Mouse (Mus musculus): Measurements from ENCODE around the gene Cd180.

Cd180 gene

DNA sequence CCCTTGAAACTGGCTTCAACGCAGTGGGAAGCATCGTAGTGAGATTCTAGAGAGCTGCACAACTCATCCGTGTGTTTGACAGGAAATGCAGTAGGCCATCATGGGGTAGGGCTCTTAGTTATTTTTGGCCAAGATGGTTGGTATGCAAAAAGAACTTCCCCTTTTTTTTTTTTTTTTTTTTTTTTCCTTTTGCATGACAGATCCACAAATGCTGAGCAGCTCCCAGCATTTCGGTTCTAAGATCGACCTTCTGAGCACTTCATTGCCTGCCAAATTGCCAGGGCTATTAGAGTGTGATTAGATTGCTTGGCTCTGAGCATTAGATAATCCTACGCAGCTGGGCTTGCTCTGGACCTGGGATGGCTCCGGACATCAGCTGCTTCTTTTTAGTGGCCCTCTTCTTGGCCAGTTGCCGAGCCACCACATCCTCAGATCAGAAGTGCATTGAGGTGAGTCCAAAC, at the start of gene Cd180:
TSS of gene Cd180 (plus strand) at position 218 of the 461 bp plus-strand sequence.
- peak; percentile 28 for DNase-seq (ENCODE audit: low read depth, low spot score)

- DNase-seq (ENCODE audit: low read depth, low spot score) = no peak
These were observed 49.0 kb upstream of the Cd180 start for GRCm38 (mm10) chr13:102644344-102644743.

GRCm38 (mm10) chr13:102644789-102645551, 48.4 kb upstream of the Cd180 start:
- DNase-seq (ENCODE audit: low read depth, low spot score) = peak; percentile 70

- DNase-seq (ENCODE audit: low read depth, low spot score) = peak; percentile 41
These were observed 47.0 kb upstream of the Cd180 start for GRCm38 (mm10) chr13:102646271-102646771.

- DNase-seq (ENCODE audit: low read depth, low spot score) = no peak
These were observed 45.8 kb upstream of the Cd180 start for GRCm38 (mm10) chr13:102647511-102647910.

GRCm38 (mm10) chr13:102652303-102652889, 41.0 kb upstream of the Cd180 start:
- no peak for DNase-seq (ENCODE audit: low read depth, low spot score)

DNA sequence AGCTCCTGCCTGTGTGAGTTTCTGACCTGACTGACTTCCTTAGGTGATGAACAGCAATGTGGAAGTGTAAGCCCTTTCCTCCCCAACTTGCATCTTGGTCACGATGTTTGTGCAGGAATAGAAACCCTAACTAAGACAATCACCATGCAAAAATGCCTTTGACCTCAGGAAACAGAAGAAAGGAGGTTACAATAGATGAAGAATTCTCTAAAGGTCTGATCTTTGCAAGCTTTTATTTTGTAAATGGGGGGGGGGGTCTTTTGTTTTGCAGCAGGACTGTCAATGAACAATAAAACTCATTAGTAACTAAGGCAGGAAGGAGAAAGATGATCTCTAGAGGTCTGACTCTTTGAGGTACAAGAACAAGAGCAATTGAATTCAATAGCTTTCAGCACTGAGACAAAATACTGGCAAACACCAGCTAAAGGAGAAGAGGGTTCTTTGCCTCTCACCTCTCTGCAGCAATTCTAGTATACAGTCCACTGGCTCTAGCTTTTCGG, 38.2 kb upstream of the Cd180 start:
- no peak for DNase-seq (ENCODE audit: low read depth, low spot score)

DNA sequence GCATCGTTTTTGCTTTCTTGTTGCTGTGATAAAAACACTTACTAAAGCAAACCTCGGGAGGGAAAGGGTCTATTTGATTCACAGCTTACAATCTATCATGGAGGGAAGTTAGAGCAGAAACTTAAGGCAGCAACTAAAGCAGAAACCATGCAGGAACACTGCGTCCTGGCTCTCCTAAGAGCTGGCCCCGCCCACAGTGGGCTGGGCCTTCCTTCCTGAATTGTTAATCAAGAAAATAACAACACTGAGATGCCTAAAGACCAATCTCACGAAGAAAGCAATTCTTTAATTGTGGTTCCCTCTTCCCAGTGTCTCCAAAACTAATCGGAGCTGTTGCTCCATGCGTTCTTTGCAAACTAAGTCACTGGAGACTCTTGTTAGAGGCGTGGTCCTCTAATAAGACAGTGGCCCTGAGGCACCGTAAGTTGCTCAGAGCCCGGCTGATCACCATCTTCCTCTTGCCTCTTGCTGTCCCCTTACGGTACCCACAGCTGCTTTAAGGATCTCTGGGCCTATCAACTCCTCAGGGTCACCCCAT, 37.1 kb upstream of the Cd180 start:
- DNase-seq (ENCODE audit: low read depth, low spot score) = no peak

DNA sequence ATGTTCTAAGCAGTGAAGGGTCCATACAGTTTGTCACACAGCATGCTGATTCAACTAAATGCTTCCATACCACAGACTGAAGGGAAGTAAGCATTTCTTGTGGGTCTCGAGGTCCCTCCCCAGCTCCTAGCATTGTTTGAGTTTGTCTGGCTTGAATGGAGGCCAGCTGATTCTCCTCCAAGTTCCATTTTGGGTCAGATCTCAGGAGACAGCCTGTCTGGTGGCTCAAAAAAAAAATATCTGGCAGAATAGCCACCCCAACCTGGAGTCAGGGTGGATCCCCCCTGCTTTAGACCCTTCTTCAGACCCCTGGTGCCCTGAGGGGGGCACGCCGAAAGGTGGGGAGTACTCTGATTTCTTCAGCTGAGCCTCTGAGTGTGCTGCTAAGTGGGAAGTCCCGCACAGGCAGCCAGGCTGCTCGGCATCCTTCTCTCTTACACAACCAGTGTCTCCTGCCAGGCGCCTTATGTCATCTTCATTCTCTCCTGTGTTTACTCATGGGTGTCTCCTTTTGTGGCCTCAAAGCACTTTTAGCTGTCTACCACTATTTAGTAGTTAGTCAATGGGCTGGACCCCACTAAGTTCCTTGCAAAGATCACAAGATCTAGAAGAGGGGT, 35.0 kb upstream of the Cd180 start:
- peak; percentile 78 for DNase-seq (ENCODE audit: low read depth, low spot score)

DNA sequence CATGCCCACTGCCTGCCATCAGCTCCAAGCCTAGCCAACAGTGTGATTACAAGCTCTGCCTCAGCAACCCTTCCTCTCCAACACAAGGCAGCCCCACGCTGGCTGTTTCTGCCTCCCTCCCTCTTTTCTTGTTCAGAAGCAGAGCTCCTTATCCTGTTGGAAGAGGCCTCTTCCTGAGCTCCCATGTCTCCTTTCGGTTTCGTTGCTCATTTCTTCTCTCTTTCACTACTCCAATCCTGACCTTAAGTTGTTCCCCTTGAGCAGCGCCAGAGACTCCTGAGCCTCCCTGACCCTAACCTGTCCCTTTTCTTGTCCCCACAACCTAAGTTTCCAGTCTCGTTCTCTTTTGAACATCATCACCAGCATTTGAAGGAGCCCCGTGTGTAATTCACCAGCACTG, 29.3 kb upstream of the Cd180 start:
- no peak for DNase-seq (ENCODE audit: low read depth, low spot score)

GRCm38 (mm10) chr13:102664843-102665587, 28.3 kb upstream of the Cd180 start:
- no peak for DNase-seq (ENCODE audit: low read depth, low spot score)

- DNase-seq (ENCODE audit: low read depth, low spot score) = no peak
These were observed 27.6 kb upstream of the Cd180 start for GRCm38 (mm10) chr13:102665588-102666232.

DNA sequence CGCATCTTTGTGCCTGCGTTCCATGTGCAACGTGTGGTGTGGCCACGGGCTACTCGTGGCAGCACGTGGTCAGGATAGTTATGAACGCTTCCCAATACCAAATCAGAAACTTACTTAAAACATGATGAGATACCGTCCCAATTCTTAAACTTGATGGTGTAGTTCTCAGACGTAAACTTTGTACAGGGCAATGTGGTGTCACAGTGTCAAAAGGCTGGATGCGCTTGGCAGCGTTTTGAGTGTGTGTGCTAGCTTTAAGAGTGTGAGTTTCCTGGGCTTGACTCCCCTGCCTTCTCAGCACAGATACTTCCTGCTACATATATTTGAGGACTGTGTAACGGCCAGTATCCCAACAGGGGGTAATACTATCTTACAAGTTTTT, 27.1 kb upstream of the Cd180 start:
- DNase-seq (ENCODE audit: low read depth, low spot score) = no peak

DNA sequence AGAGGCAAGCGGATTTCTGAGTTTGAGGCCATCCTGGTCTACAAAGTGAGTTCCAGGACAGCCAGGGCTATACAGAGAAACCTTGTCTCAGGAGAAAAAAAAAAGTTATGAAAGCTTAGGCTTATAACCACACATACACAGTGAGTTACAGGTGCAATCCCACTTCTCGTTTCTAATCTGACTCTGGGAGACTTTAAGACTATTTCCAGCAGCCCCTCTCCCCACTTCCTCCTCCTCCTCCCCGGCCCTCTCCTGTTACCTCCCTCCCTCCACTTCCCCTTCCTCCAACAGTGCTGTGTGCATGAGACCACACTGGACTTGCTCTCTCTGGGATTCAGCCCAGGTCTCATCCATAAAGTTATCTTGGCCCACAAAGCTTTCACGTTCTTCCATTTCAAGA, 26.6 kb upstream of the Cd180 start:
- no peak for DNase-seq (ENCODE audit: low read depth, low spot score)

DNA sequence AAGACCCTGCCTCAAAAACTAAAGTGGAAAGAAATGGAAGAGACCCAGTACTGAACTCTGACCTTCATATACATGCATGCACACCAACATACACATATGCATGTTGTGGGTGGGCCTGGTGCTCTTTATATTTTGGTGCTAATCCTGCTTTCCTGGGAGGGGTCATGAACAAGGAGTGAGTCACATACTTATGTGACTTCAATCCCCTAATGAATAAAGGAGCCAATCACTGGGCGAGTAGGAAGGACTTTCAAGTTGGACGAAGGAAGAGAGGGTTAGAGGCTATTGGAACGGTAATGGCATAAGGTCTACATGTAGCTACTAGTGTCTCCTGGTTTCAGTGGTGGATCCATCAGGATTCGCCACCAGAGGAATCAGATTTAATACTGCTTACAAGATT, 26.0 kb upstream of the Cd180 start:
- no peak for DNase-seq (ENCODE audit: low read depth, low spot score)

DNA sequence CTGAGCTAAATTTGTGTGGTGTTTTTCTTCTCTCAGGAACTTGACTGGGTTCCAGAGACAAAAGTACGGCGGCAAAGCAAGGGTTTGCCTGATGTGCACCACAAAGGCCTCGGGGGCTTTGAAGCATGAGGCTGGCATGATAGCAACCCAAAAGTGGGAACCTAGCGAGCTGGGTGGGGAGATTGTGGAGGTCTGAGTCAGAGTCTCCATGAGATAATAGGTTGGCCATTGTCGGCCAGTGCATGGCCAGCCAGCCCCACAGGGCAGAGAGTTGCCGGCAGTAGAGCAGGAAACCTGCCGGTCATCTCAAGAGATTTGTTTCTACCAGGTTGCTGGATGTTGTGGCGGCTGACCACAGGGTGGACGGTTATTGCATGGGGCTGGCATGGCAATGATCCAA, 25.5 kb upstream of the Cd180 start:
- DNase-seq (ENCODE audit: low read depth, low spot score) = no peak

- no peak for DNase-seq (ENCODE audit: low read depth, low spot score)
These were observed 24.4 kb upstream of the Cd180 start for GRCm38 (mm10) chr13:102668933-102669332.

GRCm38 (mm10) chr13:102669522-102670256, 23.7 kb upstream of the Cd180 start:
- no peak for DNase-seq (ENCODE audit: low read depth, low spot score)

DNA sequence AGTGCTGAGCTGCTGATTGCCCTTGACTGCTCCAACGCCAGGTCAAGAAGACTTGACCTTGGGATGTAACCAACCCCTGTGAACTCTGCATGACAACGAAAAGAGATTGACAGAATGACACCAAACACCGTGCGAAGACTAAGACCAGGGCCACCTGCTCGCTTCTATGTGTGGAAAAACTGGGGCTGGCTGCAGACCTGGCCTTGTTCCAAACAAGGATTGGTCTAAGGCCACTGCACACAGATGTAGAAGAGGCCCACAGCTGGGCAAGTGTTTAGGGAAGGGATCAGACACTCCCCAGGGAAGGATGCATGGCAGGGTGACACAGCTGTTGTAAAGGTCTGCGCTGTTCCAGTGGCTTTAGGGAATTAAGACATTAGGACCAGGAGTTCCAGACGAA, 22.9 kb upstream of the Cd180 start:
- no peak for DNase-seq (ENCODE audit: low read depth, low spot score)

DNA sequence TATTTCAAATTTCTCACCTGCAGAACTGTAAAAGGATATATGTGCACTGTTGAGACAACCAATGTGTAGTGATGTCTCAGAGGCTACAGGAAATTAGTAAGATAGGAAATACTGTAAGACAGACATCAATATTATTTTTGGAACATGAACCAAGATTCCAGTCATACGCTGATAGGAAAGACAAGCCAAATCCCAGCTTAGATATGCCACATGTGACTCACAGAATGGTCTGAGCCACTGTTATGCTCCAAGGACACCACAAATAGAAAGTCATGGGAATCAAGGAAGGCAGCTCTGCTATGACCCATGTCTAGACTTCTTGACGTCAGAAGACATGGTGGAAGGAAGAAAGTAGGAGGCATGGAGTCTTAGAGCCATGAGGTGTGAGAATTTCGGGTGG, 19.3 kb upstream of the Cd180 start:
- no peak for DNase-seq (ENCODE audit: low read depth, low spot score)

Measured in skeletal muscle tissue, adult 2 months (tissue).